Mouse (Mus musculus): ENCODE data around the gene Timm17b.
"Not testable (repeated sequence)": the region's sequence is repeated elsewhere in the genome, so short reads cannot be mapped to it uniquely, and the experiment has no call there.

- TF ChIP-seq ZC3H11A (IDR thresholded peaks at IDR 0.05; ENCODE audit: borderline replicate concordance, low read depth, low read length); ZNF384 (IDR thresholded peaks at IDR 0.05; ENCODE audit: low read depth, low read length): not testable (repeated sequence)
Measured at GRCm38 (mm10) chrX:7917960-7918359, 18.8 kb downstream of the Timm17b start.
